Mouse (Mus musculus) kidney, postnatal 0 days (tissue): ENCODE measurements at regions not wholly inside any gene's neighbourhood (a gene's known extent, or its start where the extent isn't known, plus 50 kb on each side); places are given as distances from the start of the nearest gene placed in this dataset.

Experiments
- ATAC-seq: fragments of 200-750 bp; cut with Nextera tagmentation; replicated peaks from 2 replicates; pipeline ENCODE4 v1.8.0; 2017; ENCODE audit warnings: low read depth, moderate number of reproducible peaks, moderate TSS enrichment, moderate library complexity; ENCODE audit not compliant: low FRiP score
- DNase-seq: peaks from one replicate; pipeline ENCODE4 v3.0.0-alpha.2; 2016; ENCODE audit warnings: low spot score
- H3K27ac ChIP-seq: fragments of 300-500 bp; sonication (generic); 2 replicates; pipeline ENCODE4 v1.5.1; 2014; ENCODE audit warnings: mild to moderate bottlenecking
- H3K27me3 ChIP-seq: fragments of 300-500 bp; sonication (generic); 2 replicates; pipeline ENCODE4 v1.6.1; 2014; ENCODE audit warnings: low read length, mixed read lengths; ENCODE audit not compliant: insufficient read depth
- H3K36me3 ChIP-seq: fragments of 300-500 bp; sonication (generic); 2 replicates; pipeline ENCODE4 v1.6.1; 2014; ENCODE audit warnings: low read length, mixed read lengths; ENCODE audit not compliant: insufficient read depth
- H3K4me1 ChIP-seq: fragments of 300-500 bp; sonication (generic); replicated peaks from 2 replicates; pipeline ENCODE4 v1.6.1; 2014; ENCODE audit warnings: antibody characterized with exemption, low read length, mixed read lengths; ENCODE audit not compliant: insufficient read depth
- H3K4me2 ChIP-seq: fragments of 300-500 bp; sonication (generic); 2 replicates; pipeline ENCODE4 v1.6.1; 2014; ENCODE audit warnings: mild to moderate bottlenecking, low read length, moderate library complexity, mixed read lengths
- H3K4me3 ChIP-seq: fragments of 300-500 bp; sonication (generic); replicated peaks from 2 replicates; pipeline ENCODE4 v1.5.1; 2014; ENCODE audit warnings: low read depth, low read length
- H3K9ac ChIP-seq: fragments of 300-500 bp; sonication (generic); 2 replicates; pipeline ENCODE4 v1.6.1; 2014; ENCODE audit warnings: low read depth, low read length
- H3K9me3 ChIP-seq: fragments of 300-500 bp; sonication (generic); replicated peaks from 2 replicates; pipeline ENCODE4 v1.6.1; 2016; ENCODE audit warnings: low read length, inconsistent platforms, mixed read lengths
- CTCF ChIP-seq: IDR thresholded peaks from 2 replicates; pipeline ENCODE4 v1.5.1; 2016; ENCODE audit warnings: antibody characterized with exemption, low read depth, mild to moderate bottlenecking, moderate library complexity
- WGBS: fragments of 180-500 bp; shearing (Covaris S2); extraction: QIAGEN DNeasy Blood & Tissue Kit; methylation state at CpG from one replicate; pipeline ENCODE4 v1.1.7; 2014; 5-methylcytosine and 5-hydroxymethylcytosine counted together

- no peak for TF ChIP-seq CTCF
- no peaks in the 10 kb centered on the region for H3K27me3 ChIP-seq
- no peaks in the 10 kb centered on the region for H3K4me1 ChIP-seq
- no peaks in the 10 kb centered on the region for H3K9me3 ChIP-seq
- WGBS, result 38% methylated on average over 3 of the region's 3 CpGs
- no peak overlapping the region for H3K27ac ChIP-seq
- ATAC-seq, result no peak
- H3K4me3 ChIP-seq, result no peak overlapping the region
- no peak overlapping the region for H3K4me2 ChIP-seq
- no peak overlapping the region for H3K9ac ChIP-seq
- peak; percentile 69 for DNase-seq
- no peaks in the 10 kb centered on the region for H3K36me3 ChIP-seq
Measured at GRCm38 (mm10) chr8:44252393-44252792, 542.5 kb upstream of the Adam34 start.

- H3K27me3 ChIP-seq, result no peaks in the 10 kb centered on the region
- no peak for ATAC-seq
Measured at GRCm38 (mm10) chr8:44257051-44257450, 547.2 kb upstream of the Adam34 start.

GRCm38 (mm10) chr8:44261039-44261438, 551.2 kb upstream of the Adam34 start:
- DNase-seq (peak; percentile 25), ATAC-seq (peak; percentile 59; the same call in 1 of the 2 replicates)

More at GRCm38 (mm10) chr8:44257051-44257450, 547.2 kb upstream of the Adam34 start:
- H3K36me3 ChIP-seq, result no peaks in the 10 kb centered on the region
- TF ChIP-seq CTCF, result no peak
- H3K4me2 ChIP-seq, result no peak overlapping the region
- no peak overlapping the region for H3K4me3 ChIP-seq
- DNase-seq, result peak; percentile 50
- 24% methylated on average over 6 of the region's 6 CpGs for WGBS
- H3K4me1 ChIP-seq, result no peaks in the 10 kb centered on the region
- H3K27ac ChIP-seq, result no peak overlapping the region
- H3K9me3 ChIP-seq, result no peaks in the 10 kb centered on the region
- H3K9ac ChIP-seq, result no peak overlapping the region

GRCm38 (mm10) chr8:44273300-44273699, 563.5 kb upstream of the Adam34 start:
- Histone ChIP-seq H3K27ac (no peak overlapping the region), H3K4me1 (no peaks in the 10 kb centered on the region), H3K9ac (no peak overlapping the region), H3K36me3 (no peaks in the 10 kb centered on the region), H3K4me3 (no peak overlapping the region), H3K4me2 (no peak overlapping the region), H3K27me3 (no peaks in the 10 kb centered on the region), H3K9me3 (no peaks in the 10 kb centered on the region)
- DNase-seq (peak; percentile 50), ATAC-seq (peak; percentile 52; the same call in 1 of the 2 replicates)
- no peak for TF ChIP-seq CTCF
- 20% methylated on average over 4 of the region's 4 CpGs for WGBS

More at GRCm38 (mm10) chr8:44261039-44261438, 551.2 kb upstream of the Adam34 start:
- Histone ChIP-seq H3K9ac (no peak overlapping the region), H3K9me3 (no peaks in the 10 kb centered on the region), H3K4me1 (no peaks in the 10 kb centered on the region), H3K27ac (no peak overlapping the region), H3K27me3 (no peaks in the 10 kb centered on the region), H3K36me3 (no peaks in the 10 kb centered on the region), H3K4me2 (no peak overlapping the region), H3K4me3 (no peak overlapping the region)
- WGBS, result 59% methylated on average over 4 of the region's 4 CpGs
- TF ChIP-seq CTCF, result no peak

GRCm38 (mm10) chr8:44318216-44318615, 608.4 kb upstream of the Adam34 start:
- DNase-seq (no peak), ATAC-seq (no peak)
- Histone ChIP-seq H3K4me2 (no peak overlapping the region), H3K27me3 (no peaks in the 10 kb centered on the region), H3K4me1 (no peaks in the 10 kb centered on the region), H3K9me3 (no peaks in the 10 kb centered on the region), H3K27ac (no peak overlapping the region), H3K36me3 (no peaks in the 10 kb centered on the region), H3K4me3 (no peak overlapping the region), H3K9ac (no peak overlapping the region)
- TF ChIP-seq CTCF, result no peak

- no peak for TF ChIP-seq CTCF
- H3K4me1 ChIP-seq, result no peaks in the 10 kb centered on the region
- no peak overlapping the region for H3K9ac ChIP-seq
- DNase-seq (no peak), ATAC-seq (no peak)
- H3K9me3 ChIP-seq, result no peaks in the 10 kb centered on the region
- H3K27ac ChIP-seq, result no peak overlapping the region
- H3K27me3 ChIP-seq, result no peaks in the 10 kb centered on the region
- H3K4me3 ChIP-seq, result no peak overlapping the region
- WGBS, result 64% methylated on average over 6 of the region's 6 CpGs
- H3K4me2 ChIP-seq, result no peak overlapping the region
- H3K36me3 ChIP-seq, result no peaks in the 10 kb centered on the region
Measured at GRCm38 (mm10) chr8:44334323-44334993, 600.8 kb upstream of the Fat1 start.

GRCm38 (mm10) chr8:44343401-44343800, 591.8 kb upstream of the Fat1 start:
- ATAC-seq, result no peak

More at GRCm38 (mm10) chr8:44343401-44343800, 591.8 kb upstream of the Fat1 start:
- Histone ChIP-seq H3K27me3 (no peaks in the 10 kb centered on the region), H3K4me2 (no peak overlapping the region), H3K4me3 (no peak overlapping the region), H3K36me3 (no peaks in the 10 kb centered on the region), H3K9ac (no peak overlapping the region), H3K9me3 (no peaks in the 10 kb centered on the region), H3K27ac (no peak overlapping the region), H3K4me1 (no peaks in the 10 kb centered on the region)
- no peak for DNase-seq
- 78% methylated on average over 2 of the region's 2 CpGs for WGBS
- TF ChIP-seq CTCF, result no peak
